In the genomic region with DNA sequence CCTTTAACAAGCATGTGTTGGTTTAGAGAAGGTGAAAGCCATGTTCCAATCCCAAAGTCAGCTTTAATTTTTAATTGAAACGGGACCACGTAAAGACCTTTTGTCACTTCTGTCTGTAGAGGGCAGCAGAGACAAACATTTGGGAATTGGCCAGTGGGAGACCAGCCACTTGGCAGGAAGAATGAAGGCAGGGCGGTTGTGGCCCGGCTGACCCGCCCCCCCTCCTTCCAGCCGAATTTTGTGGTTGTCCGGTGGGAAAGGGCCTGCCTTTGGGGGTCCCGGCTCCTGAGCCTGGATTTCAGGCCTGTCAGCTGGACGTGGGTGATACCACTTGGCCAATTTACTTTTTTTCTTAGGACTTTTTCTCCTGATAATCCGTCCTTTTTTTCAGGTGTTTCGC, we compare ENCODE assay signal across 7 mouse cellular contexts. TPM values are rescaled to one million over a fixed set of nuclear protein-coding genes. Genes with fewer than 3 reads are reported as not detected.
DNase-seq lines count a peak whose midpoint lies in the region; ATAC-seq lines count a peak whose summit lies in the region.

No protein-coding gene starts in this region.

- H3K4me1 ChIP-seq in forebrain, embryonic 13.5 days: peaks cover 5% of the 10 kb centered on the region

- peak overlapping the region; percentile 57 for H3K4me2 ChIP-seq in forebrain, embryonic 13.5 days

- no peaks in the 10 kb centered on the region for H3K79me2 ChIP-seq in macrophage (ENCODE audit: inconsistent target)

- peak; percentile 56; the same call in 1 of the 2 replicates for ATAC-seq in cerebellum, adult (ENCODE audit: insufficient number of reproducible peaks, low FRiP score, low TSS enrichment)
- ATAC-seq in forebrain, embryonic 13.5 days: peak; percentile 53; the same call in 1 of the 2 replicates
- peak; percentile 76 to 86 for ATAC-seq in hematopoietic stem cell, adult 5-6 weeks (replicated peaks in 1 of 2; ENCODE audit: insufficient read depth in 1 of 2, low FRiP score in 2 of 2, low TSS enrichment in 1 of 2, low read depth in 1 of 2, poor library complexity in 2 of 2, severe bottlenecking in 2 of 2)

- H3K4me3 ChIP-seq in forebrain, embryonic 13.5 days: peak overlapping the region; percentile 26
- peak overlapping the region; percentile 24; the same call in 1 of the 2 replicates for H3K4me3 ChIP-seq in macrophage (ENCODE audit: inconsistent target)

- WGBS in forebrain, embryonic 13.5 days: 12% methylated on average over 11 of the region's 11 CpGs
- 9% methylated on average over 11 of the region's 11 CpGs for WGBS in macrophage (ENCODE audit: missing documents)

- H3K9me3 ChIP-seq in forebrain, embryonic 13.5 days (replicated peaks): no peaks in the 10 kb centered on the region

- DNase-seq in R1 (ENCODE audit: low read depth, low spot score): peak; percentile 91
- peak; percentile 69 to 77 for DNase-seq in layer of hippocampus, postnatal 10 days (ENCODE audit: low spot score in 2 of 2)
- DNase-seq in retina, postnatal 7 days (ENCODE audit: low read depth, low spot score): peak; percentile 88

- no peak overlapping the region for H3K27ac ChIP-seq in forebrain, embryonic 13.5 days
- H3K27ac ChIP-seq in macrophage: no peak overlapping the region

- peak overlapping the region; percentile 56 for H3K9ac ChIP-seq in forebrain, embryonic 13.5 days

- no peaks in the 10 kb centered on the region for H3K36me3 ChIP-seq in forebrain, embryonic 13.5 days (ENCODE audit: poor library complexity, severe bottlenecking)
- no peaks in the 10 kb centered on the region for H3K36me3 ChIP-seq in macrophage (ENCODE audit: inconsistent target)

- no peaks in the 10 kb centered on the region for H3K27me3 ChIP-seq in forebrain, embryonic 13.5 days

RNA-seq across cellular contexts. Expression of a gene that starts 8.2 kb away (rescaled TPM):
- 97.8 and 102 TPM in 2 replicates for polyA plus RNA-seq in forebrain, embryonic 13.5 days (2015; fragmentation: Nextera tagmentation; extraction: Ambion mirVana)
- total RNA-seq in hematopoietic stem cell, adult 5-6 weeks (2017): 60.0 and 90.2 TPM in 2 replicates
- 10 to 100 TPM; 54.2 to 56.1 TPM for total RNA-seq in layer of hippocampus, postnatal 10 days (2021)
- 100 to 1,000 TPM; 198 to 376 (median 277) TPM for total RNA-seq in macrophage (2018; cell fraction: chromatin; rRNA removed)
- 10 to 100 TPM; 20.0 to 34.1 (median 23.1) TPM for total RNA-seq in macrophage (2018; cell fraction: cytosol; rRNA removed)
- total RNA-seq in macrophage (2018; cell fraction: nucleus; rRNA removed): 100 to 1,000 TPM; 123 to 220 (median 167) TPM
- polyA plus RNA-seq in macrophage (2018): 23.7 to 38.1 TPM (median 25.0 TPM) in 3 replicates

RNA-seq across cellular contexts. Expression of a gene that starts 24.5 kb away (rescaled TPM):
- not detected in 2 replicates for polyA plus RNA-seq in forebrain, embryonic 13.5 days (2015; fragmentation: Nextera tagmentation; extraction: Ambion mirVana)
- not detected in 2 replicates for total RNA-seq in hematopoietic stem cell, adult 5-6 weeks (2017)
- not detected for total RNA-seq in layer of hippocampus, postnatal 10 days (2021)
- total RNA-seq in macrophage (2018; cell fraction: chromatin; rRNA removed): not detected
- total RNA-seq in macrophage (2018; cell fraction: cytosol; rRNA removed): not detected
- not detected for total RNA-seq in macrophage (2018; cell fraction: nucleus; rRNA removed)
- polyA plus RNA-seq in macrophage (2018): not detected in 3 replicates

RNA-seq across cellular contexts. Expression of a gene that starts 39.2 kb away (rescaled TPM):
- polyA plus RNA-seq in forebrain, embryonic 13.5 days (2015; fragmentation: Nextera tagmentation; extraction: Ambion mirVana): 49.5 and 52.6 TPM in 2 replicates
- 30.8 and 37.7 TPM in 2 replicates for total RNA-seq in hematopoietic stem cell, adult 5-6 weeks (2017)
- total RNA-seq in layer of hippocampus, postnatal 10 days (2021): 10 to 100 TPM; 48.8 to 55.2 TPM
- total RNA-seq in macrophage (2018; cell fraction: chromatin; rRNA removed): 10 to 100 TPM; 12.0 to 87.7 (median 38.8) TPM
- total RNA-seq in macrophage (2018; cell fraction: cytosol; rRNA removed): 100 to 1,000 TPM in 1 of 26 experiments, 10 to 100 TPM in 25; 33.3 to 101 (median 76.8) TPM
- total RNA-seq in macrophage (2018; cell fraction: nucleus; rRNA removed): 10 to 100 TPM; 17.8 to 72.3 (median 36.9) TPM
- polyA plus RNA-seq in macrophage (2018): 63.4 to 99.3 TPM (median 90.4 TPM) in 3 replicates
